Mouse (Mus musculus) forebrain, embryonic 11.5 days (tissue): ENCODE results near the gene Fam126a. TPM values are rescaled to one million over a fixed set of nuclear protein-coding genes. Genes with fewer than 3 reads are reported as not detected.

Experiments used
- ATAC-seq: fragments of 200-750 bp; cut with Nextera tagmentation; replicated peaks from 2 replicates; pipeline ENCODE4 v1.8.0; 2017; ENCODE audit warnings: moderate TSS enrichment; ENCODE audit not compliant: low FRiP score
- DNase-seq: peaks from one replicate; pipeline ENCODE4 v3.0.0-alpha.2; 2017; ENCODE audit warnings: low spot score
- H3K27ac ChIP-seq: fragments of 300-500 bp; sonication (generic); 2 replicates; pipeline ENCODE4 v1.5.1; 2014; ENCODE audit warnings: low read depth, low read length
- H3K27me3 ChIP-seq: fragments of 300-500 bp; sonication (generic); 2 replicates; pipeline ENCODE4 v1.6.1; 2014; ENCODE audit warnings: mild to moderate bottlenecking, low read length, mixed read lengths; ENCODE audit not compliant: control insufficient read depth, insufficient read depth
- H3K36me3 ChIP-seq: fragments of 300-500 bp; sonication (generic); 2 replicates; pipeline ENCODE4 v1.6.1; 2014; ENCODE audit warnings: mild to moderate bottlenecking, low read length, moderate library complexity, mixed read lengths; ENCODE audit not compliant: control insufficient read depth, insufficient read depth
- H3K4me1 ChIP-seq: fragments of 300-500 bp; sonication (generic); replicated peaks from 2 replicates; pipeline ENCODE4 v1.6.1; 2014; ENCODE audit warnings: low read length, mixed read lengths; ENCODE audit not compliant: control insufficient read depth, insufficient read depth
- H3K4me2 ChIP-seq: fragments of 300-500 bp; sonication (generic); 2 replicates; pipeline ENCODE4 v1.6.1; 2014; ENCODE audit warnings: low read depth, mild to moderate bottlenecking, low read length, moderate library complexity, mixed read lengths; ENCODE audit not compliant: severe bottlenecking
- H3K4me3 ChIP-seq: fragments of 300-500 bp; sonication (generic); 2 replicates; pipeline ENCODE4 v1.5.1; 2014; ENCODE audit warnings: low read depth, low read length
- H3K9ac ChIP-seq: fragments of 300-500 bp; sonication (generic); 2 replicates; pipeline ENCODE4 v1.6.1; 2014; ENCODE audit warnings: low read length
- H3K9me3 ChIP-seq: fragments of 300-500 bp; sonication (generic); 2 replicates; pipeline ENCODE4 v1.6.1; 2016; ENCODE audit warnings: low read length, mixed read lengths; ENCODE audit not compliant: control insufficient read depth
- WGBS: fragments of 180-500 bp; shearing (Covaris S2); extraction: QIAGEN DNeasy Blood & Tissue Kit; methylation state at CpG from one replicate; pipeline ENCODE4 v1.1.7; 2014; 5-methylcytosine and 5-hydroxymethylcytosine counted together
- polyA plus RNA-seq: library from polyadenylated mRNA; unstranded; fragments of >200 nt; fragmentation: Nextera tagmentation; extraction: Ambion mirVana; gene quantifications from 2 replicates; pipeline ENCODE4 v1.2.1, GENCODE M21; 2014

Fam126a gene
- polyA plus RNA-seq, 1 experiment from 2014 or later, result 44.8 TPM

DNA sequence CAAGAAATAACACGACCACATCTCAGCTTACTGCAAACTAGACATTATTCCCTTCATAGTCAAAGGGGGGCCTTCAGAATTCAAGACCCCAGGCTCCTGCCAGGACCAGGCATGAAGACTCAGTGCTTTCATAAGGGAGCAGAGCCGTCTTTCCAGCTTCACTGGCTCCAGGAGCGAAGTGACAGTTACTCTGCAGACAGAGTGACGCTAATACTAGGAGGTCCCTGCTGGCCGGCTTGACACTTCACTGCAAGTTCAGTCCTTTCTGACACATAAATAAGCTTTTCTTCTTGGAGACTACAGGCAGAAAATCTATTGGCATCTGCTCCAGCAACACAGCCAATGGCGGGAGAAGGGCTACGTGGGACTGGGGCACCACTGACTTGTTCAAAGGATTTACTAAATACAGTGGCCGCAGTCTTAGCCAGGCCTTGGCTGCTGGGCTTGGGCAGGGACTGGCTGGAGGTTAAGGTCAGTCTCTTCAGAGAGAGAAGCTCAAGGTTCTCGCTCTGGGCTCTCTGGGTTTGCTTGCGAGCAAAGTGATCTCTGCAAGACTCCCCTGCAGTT, 65.8 kb downstream of the Fam126a start:
- no peak overlapping the region for H3K9ac ChIP-seq
- no peaks in the 10 kb centered on the region; the same call in 1 of the 2 replicates for H3K36me3 ChIP-seq
- no peak for ATAC-seq
- WGBS, result 88% methylated on average over 10 of the region's 10 CpGs
- H3K27me3 ChIP-seq, result no peaks in the 10 kb centered on the region
- H3K9me3 ChIP-seq, result no peaks in the 10 kb centered on the region
- no peak overlapping the region for H3K4me3 ChIP-seq
- DNase-seq, result no peak
- no peak overlapping the region for H3K4me2 ChIP-seq
- no peaks in the 10 kb centered on the region for H3K4me1 ChIP-seq
- H3K27ac ChIP-seq, result no peak overlapping the region

DNA sequence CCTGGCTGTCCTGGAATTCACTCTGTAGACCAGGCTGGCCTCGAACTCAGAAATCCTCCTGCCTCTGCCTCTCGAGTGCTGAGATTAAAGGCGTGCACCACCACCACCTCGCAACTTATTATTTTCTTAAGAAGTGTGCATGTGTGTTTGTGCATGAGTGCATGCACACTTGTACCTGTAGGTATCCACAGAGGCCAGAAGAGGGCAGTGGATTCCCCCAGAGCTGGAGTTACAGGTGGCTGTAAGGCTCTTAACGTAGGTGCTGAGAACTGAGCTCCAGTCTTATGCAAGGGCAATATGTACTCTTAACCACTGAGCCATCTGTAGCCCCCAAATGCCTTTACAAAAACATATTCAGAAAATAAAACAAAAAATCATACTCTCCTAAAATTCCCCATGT, 77.4 kb downstream of the Fam126a start:
- no peaks in the 10 kb centered on the region for H3K4me1 ChIP-seq
- ATAC-seq, result no peak
- WGBS, result 91% methylated on average over 5 of the region's 5 CpGs

DNA sequence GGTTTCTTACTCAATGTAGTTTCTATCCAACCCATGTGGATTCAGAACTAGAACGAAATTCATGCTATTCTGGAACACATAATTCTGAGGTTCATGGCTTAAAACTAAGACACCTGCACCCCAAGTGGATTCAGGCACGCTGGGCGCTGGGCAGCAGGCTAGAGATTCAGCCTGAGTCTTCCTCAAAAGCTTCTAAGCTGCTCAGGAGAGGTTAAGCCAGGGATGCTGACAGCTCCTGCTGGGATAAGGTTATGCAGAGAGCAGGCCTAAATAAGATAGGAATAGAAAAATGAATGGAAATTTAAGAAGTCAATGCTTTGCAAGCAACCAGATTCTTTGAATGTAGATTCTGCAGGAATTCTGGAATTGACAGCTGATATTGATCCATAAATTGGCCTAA, 82.4 kb downstream of the Fam126a start:
- H3K4me1 ChIP-seq, result no peaks in the 10 kb centered on the region
- 26% methylated on average over 3 of the region's 3 CpGs for WGBS
- no peak for ATAC-seq
- no peak overlapping the region for H3K4me3 ChIP-seq
- H3K27ac ChIP-seq, result no peak overlapping the region
- H3K27me3 ChIP-seq, result no peaks in the 10 kb centered on the region
- H3K9ac ChIP-seq, result no peak overlapping the region
- no peak overlapping the region for H3K4me2 ChIP-seq
- no peak for DNase-seq
- H3K9me3 ChIP-seq, result no peaks in the 10 kb centered on the region
- H3K36me3 ChIP-seq, result no peaks in the 10 kb centered on the region

More for the DNA sequence above, 77.4 kb downstream of the Fam126a start:
- Histone ChIP-seq H3K4me2 (no peak overlapping the region), H3K9me3 (no peaks in the 10 kb centered on the region), H3K27ac (no peak overlapping the region), H3K27me3 (no peaks in the 10 kb centered on the region), H3K4me3 (no peak overlapping the region), H3K9ac (no peak overlapping the region), H3K36me3 (no peaks in the 10 kb centered on the region)
- no peak for DNase-seq

DNA sequence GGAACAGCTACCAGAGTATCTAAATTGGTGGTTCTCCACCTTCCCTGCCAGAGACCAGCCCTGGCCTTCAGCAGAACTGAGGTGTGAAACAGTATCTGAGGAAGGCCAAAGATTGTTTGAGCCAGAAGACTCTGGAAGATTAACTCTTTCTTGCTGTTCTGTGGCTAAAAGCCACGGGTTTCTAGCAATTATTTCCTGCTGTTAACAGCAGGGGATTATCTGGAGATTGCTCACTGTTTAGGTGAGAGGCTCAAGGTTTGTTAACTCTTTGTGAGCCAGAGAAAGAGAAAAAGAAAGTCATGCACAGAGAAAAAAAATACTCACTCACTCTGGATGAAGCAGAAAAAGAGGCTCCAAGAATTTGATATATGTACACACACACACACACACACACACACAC, 85.4 kb downstream of the Fam126a start:
- WGBS, result 0% methylated on average over 1 of the region's 1 CpGs
- Histone ChIP-seq H3K4me3 (no peak overlapping the region), H3K9me3 (no peaks in the 10 kb centered on the region), H3K27me3 (no peaks in the 10 kb centered on the region), H3K36me3 (no peaks in the 10 kb centered on the region), H3K27ac (no peak overlapping the region), H3K4me1 (no peaks in the 10 kb centered on the region), H3K4me2 (no peak overlapping the region), H3K9ac (no peak overlapping the region)
- DNase-seq (no peak), ATAC-seq (no peak)

DNA sequence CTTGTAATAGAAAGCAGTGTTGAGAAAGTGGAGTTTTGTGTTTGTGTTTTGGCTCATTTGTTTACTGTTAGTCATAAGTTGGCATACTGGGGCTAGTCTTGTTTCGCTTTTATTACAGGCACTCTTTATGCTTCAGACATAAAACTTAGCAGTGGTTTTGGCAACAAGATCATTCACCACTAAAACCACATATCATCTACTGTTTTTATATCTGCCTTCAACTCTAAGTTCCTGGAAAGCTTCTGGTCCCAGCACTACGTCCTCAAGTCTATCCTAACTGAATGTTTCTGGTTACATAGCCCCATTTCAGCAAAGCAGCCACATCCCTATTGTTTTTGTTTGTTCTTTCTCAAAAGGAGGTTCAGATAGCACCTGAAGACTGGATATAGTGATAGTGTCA, 87.0 kb downstream of the Fam126a start:
- ATAC-seq (no peak), DNase-seq (no peak)
- Histone ChIP-seq H3K36me3 (no peaks in the 10 kb centered on the region), H3K4me3 (no peak overlapping the region), H3K27ac (no peak overlapping the region), H3K27me3 (no peaks in the 10 kb centered on the region), H3K4me2 (no peak overlapping the region), H3K4me1 (no peaks in the 10 kb centered on the region), H3K9ac (no peak overlapping the region), H3K9me3 (no peaks in the 10 kb centered on the region)
- 91% methylated on average over 2 of the region's 2 CpGs for WGBS

DNA sequence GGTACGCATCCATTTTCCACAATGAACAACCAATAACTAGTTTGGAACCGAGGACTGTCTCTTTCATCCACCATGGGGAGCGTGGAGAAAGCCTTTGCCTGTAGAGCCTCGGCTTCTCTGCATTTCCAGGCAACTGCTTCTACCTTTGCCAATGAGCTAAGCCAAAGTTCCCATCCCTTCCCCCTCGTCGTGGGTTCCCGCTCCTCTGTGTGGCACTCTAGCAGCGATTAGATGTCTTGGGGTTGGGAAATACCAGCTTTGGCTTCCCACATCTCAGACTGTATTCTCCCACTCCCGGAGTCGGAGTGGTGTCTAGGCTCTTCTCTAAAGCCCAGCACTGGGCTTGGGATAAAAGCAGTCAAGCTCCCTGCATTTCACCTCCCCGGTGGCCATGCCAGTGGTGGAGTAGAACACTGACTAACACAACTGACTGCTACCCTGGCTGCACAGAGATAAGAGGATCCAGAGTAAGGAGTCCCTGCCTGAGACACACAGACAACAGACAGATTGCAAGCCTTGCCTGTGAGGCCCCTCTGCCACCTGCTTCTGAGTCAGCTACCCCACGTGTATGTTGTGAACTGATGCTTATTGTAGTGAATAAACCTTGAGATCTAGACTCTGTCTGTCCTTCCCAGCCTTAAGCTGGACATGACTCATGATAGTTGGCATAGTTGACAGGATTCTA, 106.9 kb downstream of the Fam126a start:
- Histone ChIP-seq H3K4me3 (no peak overlapping the region), H3K27ac (no peak overlapping the region), H3K9me3 (no peaks in the 10 kb centered on the region)

DNA sequence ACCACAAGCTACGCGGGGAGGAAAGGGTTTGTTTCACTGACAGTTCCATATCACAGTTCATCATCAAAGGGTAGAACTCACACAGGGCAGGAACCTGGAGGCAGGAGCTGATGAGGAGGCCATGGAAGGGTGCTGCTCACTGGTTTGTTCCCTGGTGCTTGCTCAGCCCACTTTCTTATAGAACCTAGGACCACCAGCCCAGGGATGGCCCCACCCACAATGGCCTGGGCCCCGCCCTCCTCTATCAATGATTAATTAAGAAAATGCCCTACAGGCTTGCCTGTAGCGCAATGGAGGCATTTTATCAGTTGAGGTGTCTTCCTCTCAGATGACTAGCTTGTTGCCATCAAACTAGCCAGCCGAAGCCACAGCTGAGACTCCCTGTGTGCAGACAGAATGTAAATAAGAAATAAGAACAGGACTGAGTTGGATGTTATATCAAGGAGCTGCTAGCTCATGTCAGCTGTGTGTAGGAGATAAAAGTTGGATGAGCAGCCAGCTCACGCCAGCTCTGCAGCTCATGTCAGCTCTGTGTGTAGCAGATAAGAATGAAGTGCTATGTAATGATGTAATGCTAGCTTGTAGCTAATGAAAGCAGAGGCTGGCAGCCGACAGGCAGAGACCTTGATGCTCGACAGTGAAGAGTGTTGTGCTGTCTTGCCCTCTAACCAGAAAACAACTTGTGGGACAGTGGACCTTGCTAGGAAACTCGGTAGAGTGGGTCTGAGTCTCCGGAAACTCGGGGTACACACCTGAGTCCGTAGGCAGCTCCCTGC, 107.8 kb downstream of the Fam126a start:
- no peak overlapping the region for H3K27ac ChIP-seq
- H3K4me1 ChIP-seq, result no peaks in the 10 kb centered on the region
- no peaks in the 10 kb centered on the region for H3K9me3 ChIP-seq
- H3K27me3 ChIP-seq, result no peaks in the 10 kb centered on the region
- 86% methylated on average over 12 of the region's 12 CpGs for WGBS
- H3K4me2 ChIP-seq, result 0 out of 2 replicates have a peak overlapping the region, but pooled peaks have one; percentile 8
- no peak overlapping the region for H3K4me3 ChIP-seq
- DNase-seq, result no peak
- no peak overlapping the region for H3K9ac ChIP-seq
- ATAC-seq, result no peak
- H3K36me3 ChIP-seq, result no peaks in the 10 kb centered on the region

More for the DNA sequence above, 106.9 kb downstream of the Fam126a start:
- Histone ChIP-seq H3K27me3 (no peaks in the 10 kb centered on the region), H3K4me2 (no peak overlapping the region), H3K9ac (no peak overlapping the region), H3K4me1 (no peaks in the 10 kb centered on the region), H3K36me3 (no peaks in the 10 kb centered on the region)
- WGBS, result 86% methylated on average over 12 of the region's 12 CpGs
- no peak for DNase-seq
- no peak for ATAC-seq

DNA sequence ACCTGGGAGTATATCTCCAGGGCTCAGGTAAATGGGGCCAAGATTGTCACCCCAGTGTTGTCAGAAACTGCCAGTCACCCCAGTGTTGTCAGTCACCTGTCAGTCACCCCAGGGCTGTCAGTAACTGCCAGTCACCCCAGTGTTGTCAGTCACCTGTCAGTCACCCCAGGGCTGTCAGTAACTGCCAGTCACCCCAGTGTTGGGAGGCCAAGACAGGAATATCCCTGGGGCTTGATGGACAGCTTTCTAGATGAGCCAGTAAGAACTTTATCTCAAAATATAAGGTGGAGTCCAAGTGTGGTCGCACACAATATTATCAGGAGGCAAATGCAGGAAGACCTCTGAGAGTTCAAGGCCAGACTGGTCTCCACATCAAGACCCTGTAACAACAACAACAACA, 109.2 kb downstream of the Fam126a start:
- ATAC-seq, result no peak
- 93% methylated on average over 1 of the region's 1 CpGs for WGBS
- no peaks in the 10 kb centered on the region for H3K27me3 ChIP-seq
- no peaks in the 10 kb centered on the region for H3K9me3 ChIP-seq
- no peak for DNase-seq
- no peak overlapping the region for H3K27ac ChIP-seq
- H3K9ac ChIP-seq, result no peak overlapping the region
- H3K4me2 ChIP-seq, result no peak overlapping the region
- H3K36me3 ChIP-seq, result no peaks in the 10 kb centered on the region
- H3K4me1 ChIP-seq, result no peaks in the 10 kb centered on the region
- H3K4me3 ChIP-seq, result no peak overlapping the region
